ENCODE assay signal across 25 mouse cellular contexts in genomic region chr9:41153979-41154378, GRCm38 (mm10). TPM values are rescaled to one million over a fixed set of nuclear protein-coding genes. Genes with fewer than 3 reads are reported as not detected.
DNase-seq lines count a peak whose midpoint lies in the region; ATAC-seq lines count a peak whose summit lies in the region.
"Had no signal": no experiment of that assay in that cellular context is flagged by ENCODE, and none has a peak within 500 bp of the region (broad histone marks: within the 10 kb centered on the region; RNA-seq: fewer than 3 reads in every experiment).

No protein-coding gene starts in this region.

- no peak overlapping the region for H3K27ac ChIP-seq in liver, embryonic 11.5 days (ENCODE audit: low read depth, low read length)
- no peak overlapping the region for H3K27ac ChIP-seq in liver, embryonic 12.5 days
- H3K27ac ChIP-seq: hindbrain, embryonic 13.5 days; limb, embryonic 10.5 days; limb, embryonic 15.5 days; neural tube, embryonic 12.5 days; stomach, embryonic 15.5 days had no signal

- no peak for DNase-seq in liver, embryonic 11.5 days (ENCODE audit: low spot score)
- no peak for DNase-seq in liver
- peak; percentile 31 for DNase-seq in CD4-positive helper T cell, adult 2 months (ENCODE audit: low read depth, low spot score)
- DNase-seq in thymus, postnatal 10 days (ENCODE audit: low spot score in 2 of 2) = no peak
- DNase-seq in cerebellum, postnatal 4 days (ENCODE audit: low spot score in 2 of 2) = no peak
- DNase-seq: adrenal gland, postnatal 36 days; cerebellum, adult 2 months; cerebellum, postnatal 14 days; gastrocnemius, adult 2 months; right cerebral cortex, postnatal 4 days; thymus, postnatal 14 days had no signal

- H3K4me1 ChIP-seq in liver, embryonic 11.5 days (replicated peaks; ENCODE audit: control insufficient read depth, insufficient read depth, low read length) = peaks cover 50% of the 10 kb centered on the region
- peaks cover 76% of the 10 kb centered on the region for H3K4me1 ChIP-seq in liver, embryonic 12.5 days

- H3K9ac ChIP-seq in liver, embryonic 11.5 days (ENCODE audit: low read depth, low read length) = no peak overlapping the region
- no peak overlapping the region for H3K9ac ChIP-seq in liver, embryonic 12.5 days
- H3K9ac ChIP-seq: hindbrain, embryonic 13.5 days; limb, embryonic 15.5 days; neural tube, embryonic 12.5 days; stomach, embryonic 15.5 days had no signal

- ATAC-seq in liver, embryonic 11.5 days (replicated peaks; ENCODE audit: low FRiP score) = no peak
- ATAC-seq in CD4-positive, CD25-positive, alpha-beta regulatory T cell, adult 4 months = peak; percentile 51
- no peak for ATAC-seq in liver, embryonic 12.5 days
- no peak for ATAC-seq in erythroid progenitor cell, adult 5-6 weeks (replicated peaks; ENCODE audit: low FRiP score, poor library complexity, severe bottlenecking)
- ATAC-seq: forebrain, embryonic 16.5 days; lung, postnatal 0 days; midbrain, embryonic 16.5 days had no signal

- WGBS in liver, embryonic 11.5 days = 69% methylated on average over 1 of the region's 1 CpGs
- 50% methylated on average over 1 of the region's 1 CpGs for WGBS in liver, embryonic 12.5 days (ENCODE audit: insufficient replicate concordance)

- H3K9me3 ChIP-seq in liver, embryonic 11.5 days (ENCODE audit: control insufficient read depth, low read length) = no peaks in the 10 kb centered on the region
- no peaks in the 10 kb centered on the region for H3K9me3 ChIP-seq in liver, embryonic 12.5 days (replicated peaks)
- H3K9me3 ChIP-seq: heart, embryonic 15.5 days; hindbrain, embryonic 13.5 days; limb, embryonic 10.5 days; limb, embryonic 15.5 days; neural tube, embryonic 12.5 days; stomach, embryonic 15.5 days had no signal

- no peaks in the 10 kb centered on the region; the same call in 1 of the 2 replicates for H3K27me3 ChIP-seq in liver, embryonic 11.5 days (replicated peaks; ENCODE audit: control insufficient read depth, insufficient read depth, low read length)
- peaks cover 37% of the 10 kb centered on the region for H3K27me3 ChIP-seq in liver, embryonic 12.5 days (replicated peaks)
- H3K27me3 ChIP-seq: heart, embryonic 15.5 days had no signal

- no peaks in the 10 kb centered on the region for H3K36me3 ChIP-seq in liver, embryonic 11.5 days (ENCODE audit: control insufficient read depth, insufficient read depth, low read length)
- no peaks in the 10 kb centered on the region for H3K36me3 ChIP-seq in liver, embryonic 12.5 days
- H3K36me3 ChIP-seq: heart, embryonic 15.5 days; hindbrain, embryonic 13.5 days; limb, embryonic 10.5 days; limb, embryonic 15.5 days; neural tube, embryonic 12.5 days; stomach, embryonic 15.5 days had no signal

- H3K4me3 ChIP-seq in liver, embryonic 11.5 days (ENCODE audit: low read depth, low read length) = no peak overlapping the region
- H3K4me3 ChIP-seq in liver, embryonic 12.5 days = no peak overlapping the region
- H3K4me3 ChIP-seq: gastrocnemius, adult 2 months; heart, embryonic 15.5 days; hindbrain, embryonic 13.5 days; limb, embryonic 10.5 days; limb, embryonic 15.5 days; myocyte; neural tube, embryonic 12.5 days; stomach, embryonic 15.5 days had no signal

- H3K4me2 ChIP-seq in liver, embryonic 11.5 days = peak overlapping the region; percentile 29; the same call in 1 of the 2 replicates
- H3K4me2 ChIP-seq in liver, embryonic 12.5 days = 0 out of 2 replicates have a peak overlapping the region, but pooled peaks have one; percentile 19
- H3K4me2 ChIP-seq: heart, embryonic 15.5 days; hindbrain, embryonic 13.5 days; limb, embryonic 15.5 days; midbrain, embryonic 11.5 days; neural tube, embryonic 12.5 days; stomach, embryonic 15.5 days had no signal

RNA-seq across cellular contexts. Expression of gene Ubash3b, which starts 7.5 kb away (rescaled TPM):
- polyA plus RNA-seq in liver, embryonic 11.5 days (2014; fragmentation: Nextera tagmentation; extraction: Ambion mirVana) = 13.4 and 18.1 TPM in 2 replicates
- polyA plus RNA-seq in CD4-positive, CD25-positive, alpha-beta regulatory T cell, adult 4 months (2017; shearing (Covaris generic)) = 10 to 100 TPM; 25.1 to 27.5 TPM
- polyA plus RNA-seq in liver, embryonic 12.5 days (2016; fragmentation: Nextera tagmentation; extraction: Ambion mirVana) = 12.2 and 14.0 TPM in 2 replicates
- total RNA-seq in erythroid progenitor cell, adult 5-6 weeks (2015; ENCODE audit: low replicate concordance) = 3.4 and 6.1 TPM in 2 replicates
- 1.8 and 11.4 TPM in 2 replicates for total RNA-seq in erythroid progenitor cell, adult 5-6 weeks (2017; ENCODE audit: low replicate concordance)
